Mouse (Mus musculus) WW6 (cell line): ENCODE results near the gene Trim5.
"Not testable (repeated sequence)": the region's sequence is repeated elsewhere in the genome, so short reads cannot be mapped to it uniquely, and the experiment has no call there.

Experiments
- DNase-seq: peaks from one replicate; pipeline ENCODE4 v3.0.0-alpha.2; 2013; ENCODE audit warnings: low read depth, low spot score

Gene Trim5

DNA sequence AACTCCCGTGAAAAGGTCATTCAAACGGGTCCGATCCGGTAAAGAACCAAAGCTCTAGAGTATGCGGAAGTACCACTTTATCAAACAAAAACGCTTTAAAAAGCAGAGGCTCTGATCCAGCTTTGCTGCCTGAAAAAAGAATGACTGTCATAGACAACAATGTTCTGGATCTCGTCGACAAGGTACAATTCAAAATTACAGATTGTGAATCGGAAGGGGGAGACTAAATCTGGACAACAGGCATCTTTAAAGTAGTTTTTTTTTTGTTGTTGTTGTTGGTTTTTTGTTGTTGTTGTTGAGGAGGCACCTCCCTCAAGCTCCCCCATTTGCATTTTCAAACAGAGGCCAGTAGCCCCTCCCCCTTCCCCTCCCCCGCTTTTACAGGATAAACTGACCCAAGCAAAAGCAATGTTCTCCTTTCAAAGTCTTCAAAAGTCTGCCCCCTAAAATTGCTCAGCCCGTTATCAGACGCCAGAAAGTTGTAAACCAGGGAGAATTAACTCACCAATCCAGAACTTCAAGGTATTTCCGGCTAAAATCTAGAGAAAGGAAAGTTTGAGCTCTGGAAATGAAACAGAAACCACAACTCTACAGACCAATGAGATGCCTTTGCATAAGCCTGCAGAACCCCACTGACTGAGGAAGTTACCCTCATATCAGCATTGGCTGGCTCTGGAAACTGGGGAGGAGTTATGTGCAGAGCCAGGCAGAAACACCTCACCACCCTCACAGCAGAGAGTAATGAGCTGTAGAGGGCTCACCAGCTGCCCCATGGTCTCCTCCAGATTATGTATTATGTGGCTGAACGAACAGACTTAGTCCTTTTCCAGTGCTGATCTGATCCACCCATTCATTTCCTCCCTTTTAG, at the start of gene Trim5:
TSS of gene Trim5 (minus strand) at position 519 of the 868 bp plus-strand sequence.
- DNase-seq: not testable (repeated sequence)

DNA sequence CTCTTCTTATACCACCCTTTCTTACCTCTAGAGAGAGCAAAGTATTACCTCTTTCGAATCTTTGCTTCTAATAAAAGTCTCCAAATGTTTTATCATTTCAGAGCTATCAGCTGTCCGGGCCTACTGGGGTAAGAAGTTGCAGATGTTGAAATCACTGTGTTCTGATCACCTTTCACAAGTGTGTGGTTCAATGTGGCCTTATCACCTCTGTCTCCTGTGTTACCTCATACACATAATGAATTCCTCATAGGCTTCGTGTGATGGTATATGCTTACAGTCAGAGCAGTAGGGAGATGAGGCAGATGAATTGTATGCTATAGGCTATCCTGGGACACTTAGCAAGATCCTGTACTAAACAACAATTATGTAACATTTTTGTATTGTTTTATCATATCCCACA, 47.7 kb upstream of the Trim5 start:
- DNase-seq: not testable (repeated sequence)

DNA sequence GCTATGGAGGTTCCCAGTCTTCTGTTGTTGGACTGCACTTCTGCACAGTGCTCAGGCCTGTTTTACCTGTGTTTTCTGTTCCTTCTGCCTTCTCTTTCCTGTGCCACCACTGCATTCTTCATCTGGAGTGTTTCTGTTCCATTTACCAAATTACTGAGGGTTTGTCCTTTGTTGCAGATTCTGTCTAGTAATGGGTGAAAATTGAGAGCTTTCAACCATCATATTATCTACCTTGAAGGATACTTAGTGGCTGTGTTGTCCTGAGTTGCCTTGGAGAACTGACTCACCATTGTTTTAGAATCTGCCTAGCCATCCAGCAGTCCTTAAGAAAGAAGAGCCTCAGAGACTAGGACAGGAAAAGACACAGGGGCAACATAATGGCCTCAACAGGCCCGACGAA, 41.3 kb upstream of the Trim5 start, which contains the start of gene Trim34b:
TSS of gene Trim34b (plus strand) at position 301 of the 400 bp plus-strand sequence.
- not testable (repeated sequence) for DNase-seq

DNA sequence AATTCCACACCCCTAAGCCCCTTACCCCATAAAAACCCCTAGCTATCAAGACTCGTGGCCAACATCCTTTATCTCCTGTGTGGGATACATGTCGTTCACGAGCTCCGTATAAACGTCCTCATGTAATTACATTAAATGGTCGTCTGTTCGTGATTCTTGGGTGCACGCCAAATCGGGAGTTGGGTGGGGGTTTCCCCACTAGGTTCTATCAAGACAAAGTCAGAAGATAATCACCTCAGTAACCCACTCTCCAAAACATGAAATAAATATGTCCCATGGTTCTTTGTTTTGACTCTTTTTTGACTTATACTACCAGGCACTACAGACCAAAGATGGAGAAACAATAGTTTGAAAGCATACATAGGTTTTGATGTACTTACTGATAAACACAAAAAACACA, 34.1 kb upstream of the Trim5 start:
- DNase-seq: no peak

DNA sequence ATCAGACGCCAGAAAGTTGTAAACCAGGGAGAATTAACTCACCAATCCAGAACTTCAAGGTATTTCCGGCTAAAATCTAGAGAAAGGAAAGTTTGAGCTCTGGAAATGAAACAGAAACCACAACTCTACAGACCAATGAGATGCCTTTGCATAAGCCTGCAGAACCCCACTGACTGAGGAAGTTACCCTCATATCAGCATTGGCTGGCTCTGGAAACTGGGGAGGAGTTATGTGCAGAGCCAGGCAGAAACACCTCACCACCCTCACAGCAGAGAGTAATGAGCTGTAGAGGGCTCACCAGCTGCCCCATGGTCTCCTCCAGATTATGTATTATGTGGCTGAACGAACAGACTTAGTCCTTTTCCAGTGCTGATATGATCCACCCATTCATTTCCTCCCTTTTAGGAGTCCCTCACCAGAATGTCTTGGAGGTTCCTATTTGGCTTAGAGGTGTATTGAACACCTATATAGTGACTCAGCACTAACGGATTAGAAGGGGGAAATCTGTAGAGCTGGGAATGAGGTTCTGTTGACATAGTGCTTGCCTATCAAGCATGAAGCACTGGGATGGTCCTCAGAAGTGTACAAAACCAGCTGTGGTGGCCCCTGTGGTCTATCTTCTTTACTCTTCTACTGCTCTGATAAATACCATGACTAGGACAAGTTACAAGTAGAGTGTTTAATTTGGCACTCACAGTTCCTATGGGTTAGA, 27.6 kb upstream of the Trim5 start, which contains the start of gene Trim12a:
TSS of gene Trim12a (minus strand) at position 98 of the 712 bp plus-strand sequence.
- not testable (repeated sequence) for DNase-seq

DNA sequence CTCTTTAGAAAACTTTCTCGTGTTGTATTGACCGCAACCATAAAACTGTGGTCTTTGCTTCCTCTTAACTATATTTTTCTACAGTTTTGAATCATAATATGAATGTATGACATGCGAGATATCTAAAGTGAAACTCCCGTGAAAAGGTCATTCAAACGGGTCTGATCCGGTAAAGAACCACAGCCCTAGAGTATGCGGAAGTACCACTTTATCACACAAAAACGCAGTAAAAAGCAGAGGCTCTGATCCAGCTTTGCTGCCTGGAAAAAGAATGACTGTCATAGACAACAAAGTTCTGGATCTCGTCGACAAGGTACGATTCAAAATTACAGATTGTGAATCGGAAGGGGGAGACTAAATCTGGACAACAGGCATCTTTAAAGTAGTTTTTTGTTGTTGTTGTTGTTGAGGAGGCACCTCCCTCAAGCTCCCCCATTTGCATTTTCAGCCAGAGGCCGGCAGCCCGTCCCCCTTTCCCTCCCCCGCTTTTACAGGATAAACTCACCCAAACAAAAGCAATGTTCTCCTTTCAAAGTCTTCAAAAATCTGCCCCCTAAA, 27.0 kb upstream of the Trim5 start:
- DNase-seq: no peak

DNA sequence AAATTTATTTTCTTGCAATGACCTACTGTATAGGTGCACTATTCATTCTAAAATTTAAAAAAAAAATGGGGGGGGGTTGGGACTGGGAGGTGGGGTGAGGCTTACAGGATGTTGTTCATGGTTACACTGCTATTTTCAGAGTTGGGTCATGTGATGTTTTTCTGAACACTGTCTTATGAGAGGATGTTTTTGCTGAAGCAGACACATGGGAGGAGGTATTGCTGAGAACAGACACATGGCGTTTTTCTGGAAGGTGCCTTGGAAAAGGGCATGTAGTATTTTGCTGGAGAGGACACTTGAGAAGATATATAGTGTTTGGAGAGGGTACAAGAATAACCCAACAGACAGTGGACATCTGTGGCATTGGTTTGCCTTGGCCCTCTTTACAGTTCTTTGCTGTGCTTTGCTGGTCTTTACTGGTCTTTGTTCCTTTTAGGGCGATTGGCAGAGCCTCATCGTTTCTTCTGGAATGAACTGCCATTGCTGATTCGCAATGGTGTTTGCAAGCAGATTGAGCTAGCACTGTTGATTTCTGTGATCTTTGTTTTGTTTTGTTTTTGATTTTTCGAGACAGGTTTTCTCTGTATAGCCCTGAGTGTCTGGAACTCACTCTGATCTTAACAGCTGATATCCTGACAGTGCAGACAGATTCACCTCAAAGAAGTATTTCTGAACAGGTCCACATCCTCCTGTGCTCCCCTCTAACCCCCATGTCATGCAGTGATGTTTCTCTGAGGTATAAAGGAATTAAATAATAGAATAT, 3.9 kb upstream of the Trim5 start:
- DNase-seq: no peak

DNA sequence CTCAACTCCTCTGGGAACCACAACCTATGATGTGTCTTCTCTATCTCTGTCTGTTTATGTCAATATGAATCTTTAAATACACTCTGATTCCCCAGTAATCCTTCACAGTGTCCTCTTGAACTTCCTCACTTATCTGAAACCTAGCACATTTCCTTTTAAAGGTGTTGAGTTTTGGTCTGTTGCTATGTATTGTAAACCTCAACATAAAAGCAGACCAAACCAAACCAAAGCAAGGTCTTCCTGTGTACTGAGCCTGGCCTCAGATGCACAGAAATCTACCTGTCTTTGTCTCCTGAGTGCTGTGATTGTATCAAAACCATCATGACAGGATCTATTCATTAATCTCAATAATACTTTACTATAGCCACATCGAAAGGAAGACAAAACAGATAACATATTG, 2.7 kb upstream of the Trim5 start:
- no peak for DNase-seq

DNA sequence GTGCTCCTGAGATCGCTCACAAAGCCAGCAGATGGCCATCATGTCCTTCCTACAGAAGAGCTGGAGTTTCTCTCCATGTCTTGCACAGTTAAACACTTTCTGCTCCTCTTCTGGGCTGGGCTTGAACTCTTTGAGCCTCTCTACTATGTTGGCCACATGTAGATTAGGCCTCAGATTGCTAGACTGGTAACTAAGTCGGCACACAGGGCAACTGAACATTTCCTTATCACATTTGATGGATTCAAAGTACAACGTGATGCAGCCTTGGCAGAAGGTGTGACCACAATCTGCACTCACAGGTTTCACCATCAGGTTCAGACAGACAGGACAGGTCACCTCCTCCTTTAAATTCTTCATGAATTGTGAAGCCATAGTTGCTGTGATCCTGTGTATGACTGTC, 8.5 kb downstream of the Trim5 start:
- not testable (repeated sequence) for DNase-seq

DNA sequence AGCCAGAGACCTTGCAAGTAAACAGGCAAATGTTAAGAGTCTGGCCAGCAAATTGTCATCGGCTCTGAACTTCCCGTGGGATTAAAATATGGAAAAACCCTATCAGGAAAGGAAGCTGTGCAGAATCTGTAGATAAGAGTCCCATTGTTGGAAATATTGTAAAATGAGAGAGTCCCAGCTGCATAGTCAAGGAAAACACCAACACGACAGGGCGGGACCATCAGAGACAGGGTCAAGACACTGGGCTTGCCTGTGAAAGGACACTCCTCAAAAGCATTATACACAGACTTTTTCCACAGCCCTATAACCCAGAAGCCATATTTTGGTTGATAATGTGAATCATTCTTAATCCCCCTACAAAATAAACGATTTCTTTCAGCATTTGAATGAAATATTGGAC, 22.6 kb downstream of the Trim5 start:
- DNase-seq: not testable (repeated sequence)

DNA sequence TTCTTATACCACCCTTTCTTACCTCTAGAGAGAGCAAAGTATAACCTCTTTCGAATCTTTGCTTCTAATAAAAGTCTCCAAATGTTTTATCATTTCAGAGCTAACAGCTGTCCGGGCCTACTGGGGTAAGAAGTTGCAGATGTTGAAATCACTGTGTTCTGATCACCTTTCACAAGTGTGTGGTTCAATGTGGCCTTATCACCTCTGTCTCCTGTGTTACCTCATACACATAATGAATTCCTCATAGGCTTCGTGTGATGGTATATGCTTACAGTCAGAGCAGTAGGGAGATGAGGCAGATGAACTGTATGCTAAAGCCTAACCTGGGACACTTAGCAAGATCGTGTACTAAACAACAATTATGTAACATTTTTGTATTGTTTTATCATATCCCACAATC, 27.5 kb downstream of the Trim5 start:
- not testable (repeated sequence) for DNase-seq

DNA sequence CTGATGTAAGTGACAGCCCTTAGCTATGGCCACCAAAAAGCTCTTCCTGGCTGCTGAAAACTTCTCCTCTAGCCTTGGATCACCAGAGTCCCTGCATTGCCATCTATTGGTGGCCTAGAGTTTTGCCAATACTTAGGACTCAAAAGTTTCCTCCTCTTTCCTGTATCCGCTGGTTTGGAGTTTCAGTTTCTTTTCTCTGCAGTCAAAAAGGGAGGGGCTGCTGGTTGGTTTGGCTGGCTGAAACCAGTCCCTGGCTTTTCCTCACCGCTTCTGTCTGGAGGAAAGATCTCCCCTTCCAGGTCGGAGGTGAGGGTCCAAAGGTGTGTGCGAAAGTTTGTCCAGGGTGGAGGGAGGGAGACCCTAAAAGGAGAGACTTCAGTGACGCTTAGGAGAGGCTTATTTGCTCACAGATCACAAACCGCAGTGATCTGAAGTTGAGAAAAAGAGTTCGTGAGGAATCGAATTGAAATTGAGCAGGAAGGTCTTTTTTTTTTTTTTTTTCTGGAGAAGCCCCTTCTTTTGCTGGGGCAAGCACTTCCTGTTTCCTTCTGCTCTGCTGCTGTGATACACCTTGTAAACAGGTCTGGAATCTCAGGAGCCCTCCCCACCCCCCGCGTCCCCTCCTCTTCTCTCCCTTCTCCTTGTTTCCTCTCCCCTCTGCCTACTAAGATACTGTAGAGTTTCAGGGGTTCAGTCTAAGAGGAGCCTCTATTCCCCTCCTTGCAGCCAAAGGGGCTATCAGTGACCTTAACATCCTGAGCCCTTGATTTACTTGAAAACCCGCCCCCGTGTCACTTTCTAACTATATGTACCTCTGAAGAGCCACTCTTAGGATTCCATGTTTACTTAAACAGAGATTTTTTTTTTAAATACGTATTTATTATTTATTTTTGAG, 43.4 kb downstream of the Trim5 start, which contains the start of gene Trim34a:
TSS of gene Trim34a (plus strand) at position 171 of the 895 bp plus-strand sequence.
- peak; percentile 68 for DNase-seq

DNA sequence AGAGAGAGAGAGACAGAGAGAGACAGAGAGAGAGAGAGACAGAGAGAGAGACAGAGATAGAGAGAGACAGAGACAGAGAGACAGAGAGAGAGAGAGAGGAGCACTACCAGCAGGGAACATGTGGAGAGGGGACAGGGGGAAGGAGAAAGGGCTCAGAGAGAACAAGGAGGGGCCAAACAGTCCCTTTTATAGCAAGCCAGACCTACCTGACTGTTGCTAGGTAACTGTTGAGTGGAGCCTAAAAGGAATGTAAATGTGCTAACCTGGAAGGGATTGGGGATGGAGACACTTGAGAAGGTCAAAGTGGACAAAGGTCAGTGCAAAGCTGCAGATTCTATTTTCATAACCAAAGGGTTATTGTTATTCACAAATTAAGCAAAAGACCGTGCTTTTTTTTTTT, 44.3 kb downstream of the Trim5 start:
- no peak for DNase-seq

DNA sequence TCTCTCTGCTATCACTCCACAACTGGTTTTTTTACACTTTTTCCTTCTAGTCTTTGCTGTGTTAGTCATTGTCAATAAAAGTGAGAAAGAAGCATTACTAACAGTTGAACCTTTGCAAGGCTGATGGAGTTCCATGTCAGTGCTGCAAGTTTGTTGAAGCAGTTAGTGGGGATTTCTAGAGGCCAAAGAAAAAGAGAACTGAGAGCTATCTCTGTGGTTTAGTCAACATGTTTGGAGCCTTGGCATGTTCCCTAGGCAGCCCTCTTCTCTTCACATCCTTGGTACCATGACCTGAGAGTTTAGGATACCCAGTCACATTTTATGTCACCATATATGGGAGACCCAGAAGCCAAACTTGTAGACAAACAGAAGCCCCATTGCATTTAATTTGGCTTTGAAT, 47.0 kb downstream of the Trim5 start:
- DNase-seq: no peak

DNA sequence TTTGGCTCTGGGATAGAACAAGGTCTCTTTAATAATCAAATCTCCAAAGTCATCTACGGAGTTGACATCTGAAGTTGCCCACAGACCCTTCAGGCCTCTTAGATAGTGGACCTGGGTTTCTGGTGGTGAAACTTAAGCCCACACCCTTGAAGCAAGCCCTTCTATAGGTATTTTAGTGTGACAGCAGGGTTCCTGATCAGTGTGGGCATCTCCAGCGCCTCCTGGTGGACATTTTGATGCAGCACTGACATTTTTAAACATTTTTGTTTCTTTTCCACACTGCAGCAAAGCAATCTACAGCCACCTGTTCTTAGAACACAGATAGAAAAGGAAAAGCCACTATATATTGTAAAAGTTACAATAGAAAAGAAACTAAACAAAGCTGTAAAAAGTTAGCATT, 56.7 kb downstream of the Trim5 start:
- DNase-seq: no peak

DNA sequence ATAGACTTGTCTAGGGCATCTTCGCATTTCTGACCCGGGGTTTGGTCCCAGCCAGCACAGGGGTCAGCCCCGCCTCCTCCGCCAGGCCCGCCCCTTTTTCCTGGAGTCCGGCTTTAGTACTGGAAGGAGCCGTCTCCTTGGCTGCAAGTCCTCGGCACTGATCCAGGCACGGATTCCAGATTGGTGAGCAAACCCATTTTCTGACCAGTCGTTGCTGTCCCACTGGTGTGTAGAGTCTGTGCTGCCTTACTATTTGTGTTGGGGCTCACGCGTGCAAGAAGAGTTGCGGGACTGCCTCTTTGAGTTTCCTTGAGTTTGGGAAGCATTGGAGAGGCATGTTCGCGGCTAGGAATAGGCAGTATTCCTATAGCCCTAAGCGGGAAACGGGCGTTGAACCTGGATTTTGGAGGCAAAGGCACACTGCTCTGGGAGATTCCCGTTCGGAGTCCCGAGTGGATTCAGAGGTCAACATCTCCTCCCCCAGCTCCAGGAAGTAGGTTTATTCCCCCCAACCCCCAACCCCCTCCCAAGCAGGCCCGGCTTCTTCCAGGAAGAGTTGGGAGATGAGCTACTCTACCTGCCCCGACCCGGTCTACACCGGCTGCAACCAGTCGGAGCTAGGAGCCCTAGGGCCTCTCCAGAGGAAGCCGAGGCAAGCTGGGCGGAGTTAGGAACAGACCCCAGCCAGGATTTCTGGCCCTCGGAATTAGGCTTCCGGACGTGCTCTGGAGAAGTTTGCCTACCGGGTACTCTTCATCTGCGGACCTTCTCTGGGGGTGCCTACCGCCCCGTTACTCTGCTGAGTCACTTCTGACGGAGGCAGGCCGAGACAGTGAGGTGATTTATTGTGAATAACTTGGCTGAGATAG, 69.0 kb downstream of the Trim5 start, which contains the start of gene Trim6:
TSS of gene Trim6 (plus strand) at position 93 of the 869 bp plus-strand sequence.
- peak; percentile 83 for DNase-seq

DNA sequence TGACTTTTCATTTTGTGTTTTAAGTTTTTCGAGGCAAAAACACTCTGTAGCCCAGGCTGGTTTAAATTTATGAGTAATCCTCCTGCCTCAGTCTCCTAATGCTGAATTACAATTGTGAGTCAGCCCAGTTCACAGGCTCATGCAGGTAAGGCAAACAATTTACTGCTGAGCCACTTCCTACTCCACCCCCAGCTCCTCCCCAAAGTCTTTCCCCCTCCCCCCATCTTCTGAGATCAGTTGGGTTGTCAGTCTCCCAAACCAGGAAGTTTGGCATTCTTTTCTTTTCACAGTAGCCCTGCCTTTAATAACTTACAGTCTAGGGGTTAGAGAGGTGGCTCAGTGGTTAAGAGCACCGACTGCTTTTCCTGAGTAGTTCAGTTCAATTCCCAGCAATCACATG, 70.0 kb downstream of the Trim5 start:
- DNase-seq: peak; percentile 49

DNA sequence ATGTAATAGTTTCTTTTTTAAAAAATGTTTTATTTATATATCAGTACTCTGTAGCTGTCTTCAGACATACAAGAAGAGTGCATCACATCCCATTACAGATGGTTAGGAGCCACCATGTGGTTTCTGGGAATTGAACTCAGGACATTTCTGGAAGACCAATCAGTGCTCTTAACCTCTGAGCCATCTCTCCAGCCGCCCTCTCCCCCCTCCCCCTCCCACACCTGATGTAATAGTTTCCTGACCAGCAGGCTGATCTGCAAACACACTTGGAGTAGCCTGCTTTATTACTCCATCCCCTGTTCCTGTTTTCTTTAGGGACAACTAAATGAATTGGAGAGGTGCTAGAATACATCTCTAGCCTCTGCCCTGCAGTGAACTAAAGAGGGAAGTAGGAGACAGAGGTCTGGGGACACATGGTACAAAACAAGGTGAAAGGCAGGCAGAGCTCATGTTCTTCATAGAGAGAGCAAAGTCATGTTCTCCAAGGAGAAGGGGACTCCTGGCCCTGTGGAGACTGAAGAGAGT, 71.8 kb downstream of the Trim5 start:
- DNase-seq: no peak
